Mouse (Mus musculus): ENCODE results near the gene Gm11639.
"Not testable (repeated sequence)": the region's sequence is repeated elsewhere in the genome, so short reads cannot be mapped to it uniquely, and the experiment has no call there.

The Gm11639 gene

DNA sequence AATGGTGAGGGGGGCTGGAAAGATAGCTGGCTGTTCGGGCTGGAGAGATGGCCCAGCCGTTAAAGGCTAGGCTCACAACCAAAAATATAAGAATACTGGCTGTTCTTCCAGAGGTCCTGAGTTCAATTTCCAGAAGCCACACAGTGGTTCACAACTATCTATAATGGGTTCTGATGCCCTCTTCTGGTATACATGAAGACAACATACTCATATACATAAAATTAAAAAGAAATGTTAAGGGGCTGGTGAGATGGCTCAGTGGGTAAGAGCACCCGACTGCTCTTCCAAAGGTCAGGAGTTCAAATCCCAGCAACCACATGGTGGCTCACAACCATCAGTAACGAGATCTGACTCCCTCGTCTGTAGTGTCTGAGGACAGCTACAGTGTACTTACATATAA, 436.3 kb downstream of the Gm11639 start:
- not testable (repeated sequence) for DNase-seq

DNA sequence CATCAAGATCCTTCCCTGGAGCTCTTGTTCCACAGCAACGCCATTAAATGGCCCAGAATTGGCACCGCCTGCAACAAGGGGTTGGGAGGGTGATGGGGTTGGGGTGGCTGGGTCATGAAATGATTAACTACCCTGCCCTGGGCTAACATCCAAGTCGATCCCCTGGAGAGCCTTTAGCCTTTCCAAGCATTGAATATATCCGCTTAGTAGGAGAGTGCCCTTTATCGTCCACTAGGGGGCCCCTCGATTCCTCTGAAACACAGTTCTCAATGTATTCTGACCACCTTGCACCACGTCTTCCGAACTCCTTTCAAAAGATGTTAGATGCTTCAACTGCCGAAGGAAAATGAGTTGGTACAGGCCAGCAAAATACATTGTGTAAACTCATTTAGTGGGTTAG, 438.5 kb downstream of the Gm11639 start:
- peak; percentile 3 to 6 for DNase-seq

DNA sequence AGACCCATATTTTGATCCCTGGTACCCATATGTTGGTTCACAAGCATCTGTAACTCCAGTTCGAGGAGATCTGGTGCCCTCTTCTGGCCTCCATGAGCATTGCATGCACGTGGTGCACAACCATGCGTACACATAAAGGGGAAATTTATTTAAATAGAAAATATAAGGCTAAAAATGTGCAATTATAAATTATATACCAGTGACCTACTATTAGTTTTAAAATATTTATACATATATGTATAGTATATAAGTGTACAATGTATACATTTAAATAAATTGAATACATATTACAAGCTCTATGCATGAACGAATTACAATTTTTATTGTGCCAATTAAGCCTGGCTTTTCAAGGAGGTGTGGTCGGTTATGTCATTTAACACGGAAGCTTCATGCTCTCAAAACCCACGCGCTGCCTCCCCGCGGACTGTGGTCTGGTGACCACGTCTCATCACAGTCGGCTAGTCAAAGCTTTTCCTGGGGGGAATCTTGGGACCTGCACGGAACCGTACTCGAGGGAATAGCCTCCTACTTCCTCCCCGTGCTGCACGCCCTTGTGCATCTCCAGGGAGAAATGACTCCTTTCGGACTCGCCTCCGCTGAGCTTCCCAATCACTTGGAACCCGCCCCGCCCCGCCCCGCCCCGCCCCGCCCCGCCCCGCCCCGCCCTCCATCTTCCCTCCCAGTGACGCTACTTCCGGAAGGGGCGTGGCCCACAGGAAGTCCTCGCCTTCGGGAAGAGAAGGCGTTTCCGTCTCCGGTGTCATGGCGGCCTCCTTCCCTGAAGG, 440.4 kb downstream of the Gm11639 start, which contains the start of gene Mettl2:
Gene Mettl2 (plus strand): TSS at position 691 of the 785 bp plus-strand sequence.
- DNase-seq = peak; percentile 82 to 88

DNA sequence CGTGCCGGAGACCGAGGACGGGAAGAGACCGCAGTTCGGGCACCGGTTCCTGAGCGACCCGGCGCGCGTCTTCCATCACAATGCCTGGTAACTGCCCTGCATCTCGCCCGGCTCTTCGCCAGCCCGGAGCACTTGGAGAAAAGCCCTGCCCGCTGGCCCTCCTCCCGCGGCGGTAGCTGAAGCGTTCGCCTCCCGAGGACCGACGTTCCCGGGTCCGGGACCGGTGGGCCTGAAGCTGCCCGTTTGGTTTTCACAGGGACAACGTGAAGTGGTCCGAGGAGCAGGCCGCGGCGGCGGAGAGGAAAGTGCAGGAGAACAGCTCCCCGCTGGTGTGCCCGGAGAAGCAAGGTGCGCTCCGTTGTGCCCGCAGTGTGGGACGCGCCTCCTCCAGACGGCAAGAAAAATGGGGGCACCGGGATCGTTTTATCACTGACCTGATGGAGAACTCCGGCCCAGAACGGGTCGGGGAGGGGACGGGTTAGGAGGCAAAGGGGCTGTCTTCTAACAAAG, 441.1 kb downstream of the Gm11639 start:
- DNase-seq = no peak

DNA sequence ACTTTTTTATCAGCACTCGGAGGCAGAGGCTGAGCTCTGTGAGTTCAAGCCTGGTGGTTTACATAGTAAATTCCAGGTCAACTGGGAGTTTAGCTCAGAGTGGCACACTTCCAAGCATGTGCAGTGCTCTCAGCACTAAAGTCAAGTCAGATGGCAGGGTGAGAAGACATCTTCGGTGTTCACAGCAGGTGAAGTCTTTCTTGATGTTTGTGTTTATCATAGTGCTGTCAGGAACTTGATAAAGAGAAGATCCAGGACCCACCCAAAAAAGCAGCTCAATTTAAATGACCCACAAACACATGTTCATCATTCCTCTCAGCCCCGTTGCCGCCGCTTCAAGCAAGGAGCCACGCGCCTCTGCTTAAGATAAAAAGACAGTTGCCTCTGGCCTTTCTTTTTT, 450.2 kb downstream of the Gm11639 start:
- DNase-seq = no peak

DNA sequence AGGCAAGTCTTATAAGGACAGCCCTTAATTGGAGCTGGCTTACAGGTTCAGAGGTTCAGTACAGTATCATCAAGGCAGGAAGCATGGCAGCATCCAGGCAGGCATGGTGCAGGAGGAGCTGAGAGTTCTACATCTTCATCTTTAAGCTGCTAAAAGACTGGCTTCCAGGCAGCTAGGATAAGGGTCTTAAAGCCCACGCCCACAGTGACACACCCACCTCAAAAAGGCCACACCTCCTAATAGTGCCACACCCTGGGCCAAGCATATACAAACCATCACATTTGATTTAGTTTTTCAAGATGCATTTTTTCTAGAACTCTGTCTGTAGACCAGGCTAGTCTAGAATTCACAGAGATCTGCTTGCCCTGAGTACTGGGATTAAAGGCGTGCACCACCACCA, 451.7 kb downstream of the Gm11639 start:
- DNase-seq = not testable (repeated sequence)

DNA sequence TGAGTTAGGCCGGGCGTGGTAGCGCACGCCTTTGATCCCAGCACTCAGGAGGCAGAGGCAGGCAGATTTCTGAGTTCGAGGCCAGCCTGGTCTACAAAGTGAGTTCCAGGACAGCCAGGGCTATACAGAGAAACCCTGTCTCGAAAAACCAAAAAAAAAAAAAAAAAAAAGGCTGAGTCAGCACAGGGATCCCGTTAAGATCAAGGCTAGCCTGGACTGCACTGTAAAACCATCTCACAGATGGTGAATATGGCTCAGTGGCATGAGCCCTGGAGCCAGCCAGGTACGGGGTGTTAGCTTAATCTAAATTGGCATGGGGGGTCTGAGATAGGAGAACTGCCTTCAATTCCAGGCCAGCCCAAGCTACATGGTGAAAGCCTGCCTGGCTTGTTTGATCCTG, 455.0 kb downstream of the Gm11639 start:
- DNase-seq = not testable (repeated sequence)

DNA sequence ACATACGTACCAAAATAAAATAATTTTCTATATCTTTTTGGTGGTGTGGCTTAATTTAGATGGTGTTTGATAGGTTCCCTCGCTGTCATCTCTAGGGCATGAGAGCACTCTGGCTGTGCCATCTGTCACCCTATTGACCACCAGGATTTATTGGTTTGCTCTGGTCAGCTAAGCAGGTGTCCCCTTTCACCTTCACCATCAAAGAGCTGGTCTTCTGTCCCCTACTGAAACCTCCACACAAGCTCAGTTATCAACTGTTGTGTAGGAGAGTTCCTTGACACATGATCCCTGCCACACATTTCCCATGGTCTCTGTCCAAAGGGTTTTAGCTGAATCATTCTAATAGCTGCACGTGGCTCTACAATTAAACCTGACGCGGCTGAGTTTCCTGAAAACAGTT, 455.6 kb downstream of the Gm11639 start:
- no peak for DNase-seq

DNA sequence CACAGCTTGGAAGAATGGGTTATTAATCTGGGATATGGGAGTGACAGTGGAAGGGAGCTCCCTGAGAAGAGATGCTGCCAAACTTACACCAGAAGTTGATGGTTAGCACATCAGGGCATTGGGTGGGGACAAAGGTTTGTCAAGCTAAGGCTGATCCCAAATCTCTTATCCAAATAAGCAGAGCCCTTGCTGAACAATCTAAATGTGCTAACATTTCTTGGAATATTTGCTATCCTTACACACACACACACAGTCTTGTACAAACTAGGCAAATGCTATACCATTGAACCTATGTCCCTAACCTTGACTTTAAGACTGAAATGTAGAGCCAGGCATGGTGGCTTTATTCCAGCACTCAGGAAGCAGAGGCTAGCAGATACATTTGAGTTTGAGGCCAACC, 458.1 kb downstream of the Gm11639 start:
- DNase-seq = no peak

DNA sequence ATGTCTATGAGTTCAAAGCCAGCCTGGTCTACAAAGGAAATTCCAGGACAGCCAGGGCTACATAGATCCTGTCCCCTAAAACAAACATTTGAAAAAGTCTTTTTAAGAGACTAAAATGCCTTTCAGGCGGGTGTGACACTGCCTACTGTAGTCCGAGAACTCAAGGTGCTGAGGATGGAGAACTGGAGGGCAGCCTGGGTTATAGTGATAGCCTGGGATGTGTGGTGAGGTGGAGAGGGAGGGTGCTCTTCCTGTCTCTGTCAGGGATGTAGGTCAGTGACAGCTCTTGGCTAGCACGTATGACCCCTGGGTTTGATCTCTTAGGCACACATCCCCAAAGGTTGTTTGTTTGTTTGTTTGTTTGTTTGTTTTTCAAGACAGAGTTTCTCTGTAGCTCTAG, 458.6 kb downstream of the Gm11639 start:
- DNase-seq = no peak

DNA sequence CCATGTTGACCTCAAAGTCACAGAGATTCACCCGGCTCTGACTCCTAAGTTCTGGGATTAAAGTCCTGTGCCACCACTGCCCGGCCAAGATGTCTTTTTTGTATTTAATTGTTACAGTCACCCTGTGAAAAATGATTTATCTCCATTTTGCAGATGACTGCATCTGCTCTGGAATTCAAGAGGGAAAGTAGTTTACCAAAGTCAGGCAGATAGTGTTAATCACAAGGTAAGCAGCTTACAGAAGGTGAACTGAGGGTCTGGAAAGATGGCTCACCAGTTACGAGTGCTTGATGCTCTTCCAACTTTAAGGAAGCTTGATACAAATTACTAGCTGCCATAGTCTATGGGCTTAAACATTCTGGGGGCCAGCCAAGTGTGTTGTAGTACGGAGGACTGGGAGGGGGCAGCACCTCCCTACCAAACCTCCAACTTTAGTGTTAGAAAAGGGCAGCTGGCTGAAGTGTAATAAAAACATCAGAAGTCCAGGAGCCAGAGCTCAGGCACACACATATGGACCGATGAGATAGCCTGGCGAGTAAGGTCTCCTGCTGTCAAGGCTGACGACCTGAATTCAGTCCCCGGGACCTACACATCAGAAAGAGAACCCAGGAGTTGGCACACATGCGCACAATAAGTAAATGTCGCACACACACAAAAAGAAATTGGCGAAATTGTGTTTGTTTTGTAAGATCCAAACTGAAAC, 459.2 kb downstream of the Gm11639 start:
- DNase-seq = no peak

DNA sequence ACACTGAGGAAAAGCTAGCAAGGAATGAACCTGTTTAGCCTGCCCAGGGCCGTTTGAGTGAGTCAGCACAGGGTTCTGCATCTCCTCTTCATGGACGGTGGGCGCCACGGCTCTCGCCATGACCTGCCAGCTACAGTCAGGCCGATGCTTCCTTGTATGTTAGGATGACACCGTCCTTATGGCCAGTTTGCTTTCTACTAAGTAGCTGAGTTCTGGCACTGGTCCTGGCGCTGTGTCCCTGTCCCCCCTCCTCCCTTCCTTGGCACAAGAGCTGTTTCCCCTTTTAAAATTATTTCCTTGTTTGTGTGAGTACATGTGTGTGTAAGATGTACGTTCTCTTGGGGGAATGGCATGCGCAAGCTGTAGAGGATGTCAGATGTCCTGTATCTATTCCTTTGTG, 459.7 kb downstream of the Gm11639 start:
- DNase-seq = no peak

DNA sequence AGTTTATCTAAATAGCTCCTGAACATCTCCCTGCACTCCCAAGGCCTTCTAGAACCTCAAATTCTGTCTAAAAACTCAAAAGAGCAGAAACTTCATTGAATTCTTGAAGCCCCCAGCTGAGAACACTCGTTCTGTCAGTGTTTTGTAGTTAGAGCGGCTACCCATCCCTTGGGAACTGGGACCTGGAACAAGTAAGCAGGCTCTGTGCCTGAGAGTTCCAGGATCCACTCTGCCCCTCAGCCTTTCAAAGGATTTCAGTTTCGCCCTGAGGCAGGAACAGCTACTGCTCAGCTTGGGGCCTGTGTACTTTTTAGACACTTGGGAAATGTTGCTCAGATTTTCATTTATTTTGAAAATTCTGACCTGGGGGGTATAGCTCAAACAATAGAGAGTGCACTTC, 461.1 kb downstream of the Gm11639 start, which contains the start of gene Gm10842:
Gene Gm10842 (plus strand): TSS at position 301 of the 400 bp plus-strand sequence.
- no peak for DNase-seq

DNA sequence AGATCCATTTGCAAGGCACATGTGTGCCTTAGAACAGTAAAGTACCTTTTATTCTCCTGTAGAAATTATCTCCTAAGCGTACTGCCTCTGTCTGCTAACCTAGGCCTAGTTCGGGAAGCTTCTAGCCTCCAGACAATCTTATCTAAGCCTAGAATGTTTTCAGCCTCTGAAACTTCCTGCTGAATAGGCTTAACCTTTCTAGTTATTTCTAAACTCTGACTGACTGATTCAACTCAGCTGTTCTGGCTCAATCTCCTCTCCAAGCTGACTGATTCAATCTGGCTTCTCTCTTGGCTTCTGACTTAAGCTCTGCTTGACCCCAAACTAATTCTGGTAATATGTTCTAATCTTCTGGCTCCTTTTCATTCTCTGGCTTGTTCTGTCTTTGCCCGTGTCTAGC, 463.8 kb downstream of the Gm11639 start:
- DNase-seq = no peak

DNA sequence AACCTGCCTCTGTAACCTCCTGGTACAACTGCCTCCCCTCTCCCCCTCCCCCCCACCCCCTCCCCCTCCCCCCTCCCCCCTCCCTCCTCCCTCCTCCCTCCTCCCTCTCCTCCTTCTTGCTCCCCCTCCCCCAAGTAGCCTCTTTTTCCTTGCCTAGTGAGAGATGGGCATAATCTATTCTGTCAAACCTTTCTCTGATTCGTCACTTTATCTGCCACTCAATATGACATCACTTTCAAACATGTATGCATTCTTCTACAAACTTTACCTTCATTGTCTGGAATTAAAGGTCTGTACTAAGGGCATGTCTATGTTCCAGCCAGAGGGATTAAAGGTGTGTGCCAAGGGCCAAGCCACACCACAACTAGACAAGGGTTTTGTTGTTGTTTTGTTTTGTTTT, 464.3 kb downstream of the Gm11639 start:
- no peak for DNase-seq

DNA sequence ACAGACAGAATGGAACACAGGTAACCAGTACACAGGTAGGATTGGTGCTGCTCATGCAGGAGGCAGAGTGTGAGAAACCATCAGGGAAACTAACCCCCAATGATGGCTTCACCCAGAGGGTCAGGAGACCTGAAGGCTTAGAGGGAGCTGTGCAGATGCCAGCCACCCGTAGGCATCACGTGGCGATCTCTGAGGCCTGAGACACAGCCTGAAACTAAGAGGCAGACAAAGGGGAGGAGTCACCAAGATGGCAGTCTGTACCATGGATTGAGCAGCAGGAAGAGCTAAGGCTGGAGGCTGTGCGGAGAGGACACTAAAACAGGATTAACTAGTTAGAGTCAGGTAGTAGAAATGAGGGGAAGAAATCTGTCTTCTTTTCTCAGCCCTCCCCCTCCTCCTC, 465.2 kb downstream of the Gm11639 start:
- DNase-seq = no peak

DNA sequence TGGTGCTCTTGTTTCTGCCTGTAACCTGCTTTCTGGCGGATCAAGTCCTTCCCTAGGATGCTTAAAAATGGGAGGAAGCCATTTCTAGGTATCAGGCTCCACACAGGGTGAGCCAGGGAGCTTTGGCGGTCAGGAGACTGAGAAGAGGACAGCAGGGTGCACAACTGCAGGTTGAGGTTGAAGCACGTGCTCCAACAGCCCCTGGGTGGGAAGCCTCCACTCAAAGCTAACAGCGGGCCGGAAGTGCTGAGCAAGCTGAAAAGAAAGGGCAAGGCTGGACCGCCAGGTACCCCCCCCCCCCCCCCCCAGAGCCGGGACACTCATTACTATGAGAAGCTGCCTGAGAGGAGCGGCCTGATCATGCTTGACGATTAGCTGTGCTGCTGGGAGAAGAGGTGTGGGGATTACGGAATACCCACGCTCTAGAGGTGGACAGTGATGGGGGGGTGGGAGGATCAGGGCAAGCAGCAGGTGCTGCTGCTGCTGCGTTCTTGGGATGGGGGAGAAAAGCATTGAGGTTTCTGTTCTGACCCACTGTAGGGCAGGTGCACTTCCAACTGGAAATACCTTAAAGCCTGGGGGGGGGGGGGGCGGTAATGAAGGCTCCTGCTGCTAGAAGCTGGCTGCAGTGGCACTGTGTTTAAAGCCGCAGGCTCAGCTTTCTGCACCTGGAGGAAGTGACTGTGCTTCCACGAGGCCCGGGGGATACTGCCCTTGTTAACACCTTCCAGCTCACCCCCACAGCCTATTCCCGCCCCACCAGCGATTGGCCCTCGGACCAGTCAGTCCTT, 465.9 kb downstream of the Gm11639 start:
- DNase-seq = no peak

DNA sequence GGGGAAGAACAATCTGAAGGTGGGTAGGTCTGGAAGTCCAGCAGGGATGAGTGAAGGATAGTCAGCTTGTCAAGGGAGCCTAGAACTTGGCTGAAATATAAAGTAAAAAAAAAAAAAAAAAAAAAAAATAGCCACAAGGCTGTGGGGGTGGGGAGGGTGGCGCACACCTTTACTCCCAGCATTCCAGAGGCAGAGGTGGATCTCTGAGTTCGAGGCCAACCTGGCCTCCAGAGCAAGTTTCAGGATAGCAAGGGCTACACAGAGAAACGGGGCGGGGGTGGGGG, 466.5 kb downstream of the Gm11639 start:
- no peak for DNase-seq

DNA sequence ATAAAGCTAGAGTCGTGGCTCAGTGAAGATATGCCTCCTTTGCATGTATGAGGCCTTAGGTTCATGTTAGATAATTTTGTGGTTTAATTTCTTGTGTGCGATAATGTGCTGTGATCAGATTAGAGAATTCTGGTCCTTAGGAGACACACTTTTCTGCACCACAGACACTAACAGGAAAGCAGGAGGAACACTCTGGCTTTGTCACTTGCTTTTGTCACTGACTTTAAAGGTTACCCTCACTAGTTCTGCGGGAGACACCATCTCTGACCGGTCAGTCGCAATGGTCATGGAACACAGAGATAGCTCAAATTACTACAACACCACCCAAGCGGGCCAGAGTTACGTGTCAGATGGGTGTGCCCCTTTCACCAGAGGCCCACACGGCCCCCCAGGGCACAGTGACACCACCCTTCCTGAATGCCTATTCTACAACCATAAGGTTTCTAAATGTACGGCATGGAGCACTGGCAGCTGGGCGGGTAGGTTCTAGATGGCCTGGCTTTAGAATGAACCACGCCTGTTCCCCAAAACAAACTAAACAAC, 466.9 kb downstream of the Gm11639 start:
- no peak for DNase-seq

DNA sequence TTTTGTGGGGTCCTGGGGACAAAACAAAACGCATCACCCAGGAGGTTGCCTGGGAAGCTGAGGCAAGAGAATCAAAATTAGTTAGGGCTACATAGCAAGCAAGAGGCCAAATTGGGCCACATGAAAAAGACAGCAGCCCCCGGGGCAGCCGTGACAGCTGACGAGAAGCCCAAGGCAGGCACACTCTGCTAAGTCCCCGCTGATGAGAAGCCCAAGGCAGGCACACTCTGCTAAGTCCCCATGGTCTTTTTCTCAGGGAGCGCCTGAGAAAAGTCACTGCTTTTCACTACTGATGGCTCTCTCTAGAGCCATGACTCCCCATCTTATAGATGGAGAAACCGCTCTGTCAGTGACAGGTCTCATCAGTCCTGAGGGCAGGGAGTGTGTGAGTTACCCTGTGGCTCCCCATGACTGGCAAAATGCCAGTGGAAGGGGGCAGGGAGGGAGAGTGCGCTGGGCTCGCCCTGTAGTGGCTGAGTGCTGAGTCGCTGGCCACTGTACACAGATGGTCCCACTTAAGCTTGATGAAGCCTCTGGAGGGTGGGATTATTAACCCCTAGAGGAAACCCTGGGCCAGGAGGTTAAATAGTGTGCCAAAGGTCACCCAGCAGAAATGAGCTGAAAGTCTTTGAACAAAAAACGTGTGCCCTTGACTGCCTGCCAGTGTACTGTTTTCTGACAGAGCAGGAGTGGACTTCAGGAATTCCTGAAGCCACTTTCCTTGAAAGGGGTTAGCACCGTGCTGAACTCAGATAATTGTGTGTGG, 467.7 kb downstream of the Gm11639 start:
- DNase-seq = no peak

DNA sequence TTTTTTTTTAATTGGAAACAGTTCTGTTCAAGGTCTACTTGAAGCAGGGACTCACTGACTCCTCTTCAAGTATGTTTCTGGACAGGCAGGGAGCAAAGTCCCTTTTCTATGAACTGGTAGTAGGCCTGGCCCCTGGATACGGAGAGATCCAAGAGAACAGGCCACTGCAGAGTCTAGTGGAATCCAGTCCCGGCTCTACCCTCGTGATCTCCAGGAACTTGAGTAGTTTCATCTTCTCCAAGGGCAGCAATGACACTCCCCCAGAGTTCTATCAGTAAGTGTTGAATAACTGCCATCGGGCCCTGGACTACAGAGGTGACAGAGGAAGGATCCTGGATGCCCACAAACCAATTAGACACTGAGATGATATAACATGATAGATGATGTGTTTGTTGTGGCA, 470.4 kb downstream of the Gm11639 start:
- DNase-seq = no peak

DNA sequence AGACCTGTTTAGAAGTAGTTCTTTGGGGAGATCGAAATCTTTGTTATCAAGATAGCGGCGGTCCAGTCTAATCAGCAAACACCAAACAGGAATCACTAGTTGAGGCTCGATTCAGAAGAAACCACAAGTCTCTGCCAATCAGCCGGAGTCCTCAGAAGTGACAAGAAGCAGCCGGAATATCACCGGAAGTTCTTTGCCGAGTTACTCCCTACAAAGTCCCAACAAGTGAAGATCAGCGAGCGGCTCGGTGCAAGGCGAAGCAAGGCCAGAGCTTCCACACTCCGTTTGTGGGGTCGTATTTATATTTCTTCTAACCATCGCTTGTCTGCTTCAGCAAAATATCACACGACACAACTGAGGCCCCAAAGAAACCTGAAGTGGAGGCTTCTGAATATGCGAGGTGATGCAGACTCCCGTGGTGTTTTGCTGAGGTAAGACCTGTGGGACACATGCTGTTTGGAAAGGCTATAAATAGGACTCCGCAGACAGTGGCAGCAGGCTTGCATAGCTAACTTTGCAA, 471.3 kb downstream of the Gm11639 start:
- DNase-seq = no peak

Data from cerebellum, postnatal 36 days (tissue).